Comparison of ENCODE assay signal across 24 mouse cellular contexts in the genomic region with DNA sequence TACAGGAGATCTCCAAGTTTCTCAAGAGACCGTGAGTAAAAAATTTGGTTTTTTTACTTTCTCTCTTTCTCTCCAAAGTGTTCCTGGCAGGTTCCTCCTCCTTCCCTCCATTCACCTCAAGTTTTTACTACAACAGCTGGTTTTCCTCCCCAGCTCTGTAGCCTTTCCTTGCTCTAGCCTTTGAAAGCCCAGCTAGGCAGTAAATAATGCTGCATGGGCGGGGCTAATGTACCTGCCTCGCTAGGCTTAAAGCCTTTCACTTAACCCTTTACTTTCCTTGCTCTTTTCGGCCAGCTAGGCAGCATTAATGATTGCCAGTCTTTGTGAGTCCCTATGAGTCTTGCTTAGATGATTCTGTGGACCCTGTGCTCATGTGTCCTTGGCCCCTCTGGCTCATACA.
A peak's percentile ranks its signal among the peaks of the same experiment; 100 is the strongest.
DNase-seq lines count a peak whose midpoint lies in the region; ATAC-seq and TF ChIP-seq lines count a peak whose summit lies in the region.
"Had no signal": no experiment of that assay in that cellular context is flagged by ENCODE, and none has a peak within 500 bp of the region (broad histone marks: within the 10 kb centered on the region; RNA-seq: fewer than 3 reads in every experiment).

No protein-coding gene starts in this region.

- no peaks in the 10 kb centered on the region for H3K9me3 ChIP-seq in kidney, postnatal 0 days (replicated peaks; ENCODE audit: low read length)
- H3K9me3 ChIP-seq in limb, embryonic 14.5 days (ENCODE audit: control insufficient read depth, low read length): no peaks in the 10 kb centered on the region
- no peaks in the 10 kb centered on the region for H3K9me3 ChIP-seq in midbrain, embryonic 14.5 days (ENCODE audit: control insufficient read depth, low read length)
- H3K9me3 ChIP-seq: embryonic facial prominence, embryonic 15.5 days; forebrain, embryonic 15.5 days; heart, embryonic 12.5 days; hindbrain, embryonic 10.5 days; liver, embryonic 13.5 days; midbrain, embryonic 12.5 days had no signal

- no peak overlapping the region for H3K4me3 ChIP-seq in kidney, postnatal 0 days (replicated peaks; ENCODE audit: low read depth, low read length)
- no peak overlapping the region for H3K4me3 ChIP-seq in limb, embryonic 14.5 days (replicated peaks; ENCODE audit: low read length)
- no peak overlapping the region for H3K4me3 ChIP-seq in midbrain, embryonic 14.5 days (replicated peaks; ENCODE audit: low read depth, low read length)
- H3K4me3 ChIP-seq: embryonic facial prominence, embryonic 15.5 days; forebrain, embryonic 15.5 days; heart, embryonic 12.5 days; hindbrain, embryonic 10.5 days; liver, embryonic 13.5 days; midbrain, embryonic 12.5 days had no signal

- no peaks in the 10 kb centered on the region for H3K27me3 ChIP-seq in kidney, postnatal 0 days (ENCODE audit: insufficient read depth, low read length)
- H3K27me3 ChIP-seq in limb, embryonic 14.5 days (ENCODE audit: control insufficient read depth, insufficient read depth, low read length): no peaks in the 10 kb centered on the region
- H3K27me3 ChIP-seq in midbrain, embryonic 14.5 days (ENCODE audit: control insufficient read depth, insufficient read depth, low read length): no peaks in the 10 kb centered on the region
- H3K27me3 ChIP-seq: embryonic facial prominence, embryonic 15.5 days; forebrain, embryonic 15.5 days; heart, embryonic 12.5 days; liver, embryonic 13.5 days; midbrain, embryonic 12.5 days had no signal

- no peaks in the 10 kb centered on the region for H3K4me1 ChIP-seq in kidney, postnatal 0 days (replicated peaks; ENCODE audit: insufficient read depth, low read length)
- H3K4me1 ChIP-seq in limb, embryonic 14.5 days (ENCODE audit: control insufficient read depth, insufficient read depth, low read length): no peaks in the 10 kb centered on the region; the same call in 1 of the 2 replicates
- no peaks in the 10 kb centered on the region for H3K4me1 ChIP-seq in midbrain, embryonic 14.5 days (ENCODE audit: control insufficient read depth, insufficient read depth, low read length)
- H3K4me1 ChIP-seq: embryonic facial prominence, embryonic 15.5 days; heart, embryonic 12.5 days; hindbrain, embryonic 10.5 days; liver, embryonic 13.5 days; midbrain, embryonic 12.5 days had no signal

- no peak for TF ChIP-seq CTCF in kidney, postnatal 0 days (IDR thresholded peaks at IDR 0.05; ENCODE audit: low read depth)

- DNase-seq in kidney, postnatal 0 days (ENCODE audit: low spot score): peak; percentile 61
- DNase-seq in kidney, adult 18-20 months: no peak
- peak; percentile 2 for DNase-seq in c-Kit-positive CD71-negative TER-119-negative erythroid progenitor cells, embryonic 14.5 days (ENCODE audit: low read depth)
- peak; percentile 81 for DNase-seq in forelimb bud, embryonic 11.5 days (ENCODE audit: low read depth, low spot score)
- DNase-seq in limb, embryonic 14.5 days (ENCODE audit: low spot score): peak; percentile 14
- no peak for DNase-seq in midbrain, embryonic 14.5 days
- DNase-seq in layer of hippocampus, postnatal 25 days (ENCODE audit: extremely low spot score in 1 of 2, low spot score in 1 of 2): no peak
- DNase-seq: adrenal gland, postnatal 25 days; cerebellum, adult 11 months; gastrocnemius, postnatal 10 days; heart, adult 18-20 months; heart, postnatal 10 days; kidney, postnatal 10 days; left cerebral cortex, postnatal 4 days; liver, embryonic 13.5 days; lung, adult 2 months; lung, postnatal 14 days; right cerebral cortex, postnatal 14 days had no signal

- H3K27ac ChIP-seq in kidney, postnatal 0 days: no peak overlapping the region
- H3K27ac ChIP-seq in limb, embryonic 14.5 days (replicated peaks; ENCODE audit: low read depth, low read length): no peak overlapping the region
- H3K27ac ChIP-seq in midbrain, embryonic 14.5 days (replicated peaks; ENCODE audit: low read depth, low read length): no peak overlapping the region
- H3K27ac ChIP-seq: embryonic facial prominence, embryonic 15.5 days; forebrain, embryonic 15.5 days; hindbrain, embryonic 10.5 days; hindbrain, postnatal 0 days; liver, embryonic 13.5 days; midbrain, embryonic 12.5 days had no signal

- H3K9ac ChIP-seq in kidney, postnatal 0 days (ENCODE audit: low read depth, low read length): no peak overlapping the region
- H3K9ac ChIP-seq in limb, embryonic 14.5 days (ENCODE audit: low read depth, low read length, severe bottlenecking): no peak overlapping the region
- H3K9ac ChIP-seq in midbrain, embryonic 14.5 days (replicated peaks; ENCODE audit: low read length): no peak overlapping the region
- H3K9ac ChIP-seq: embryonic facial prominence, embryonic 15.5 days; forebrain, embryonic 15.5 days; heart, embryonic 12.5 days; liver, embryonic 13.5 days; midbrain, embryonic 12.5 days had no signal

- no peaks in the 10 kb centered on the region for H3K36me3 ChIP-seq in kidney, postnatal 0 days (ENCODE audit: insufficient read depth, low read length)
- no peaks in the 10 kb centered on the region for H3K36me3 ChIP-seq in limb, embryonic 14.5 days (ENCODE audit: control insufficient read depth, insufficient read depth, low read length)
- H3K36me3 ChIP-seq in midbrain, embryonic 14.5 days (ENCODE audit: control insufficient read depth, insufficient read depth, low read length): no peaks in the 10 kb centered on the region
- H3K36me3 ChIP-seq: embryonic facial prominence, embryonic 15.5 days; forebrain, embryonic 15.5 days; heart, embryonic 12.5 days; hindbrain, embryonic 10.5 days; liver, embryonic 13.5 days; midbrain, embryonic 12.5 days had no signal

- peak; percentile 59; the same call in 1 of the 2 replicates for ATAC-seq in kidney, postnatal 0 days (replicated peaks; ENCODE audit: low FRiP score, low read depth)
- no peak for ATAC-seq in limb, embryonic 14.5 days (ENCODE audit: low FRiP score, low read depth)
- no peak for ATAC-seq in midbrain, embryonic 14.5 days (ENCODE audit: low FRiP score, low TSS enrichment)
- ATAC-seq: forebrain, embryonic 15.5 days; hindbrain, postnatal 0 days had no signal

- no peak overlapping the region for H3K4me2 ChIP-seq in kidney, postnatal 0 days (ENCODE audit: low read length)
- 0 out of 2 replicates have a peak overlapping the region, but pooled peaks have one; percentile 11 for H3K4me2 ChIP-seq in limb, embryonic 14.5 days (replicated peaks; ENCODE audit: low read depth, low read length, severe bottlenecking)
- no peak overlapping the region for H3K4me2 ChIP-seq in midbrain, embryonic 14.5 days (ENCODE audit: low read length)
- H3K4me2 ChIP-seq: embryonic facial prominence, embryonic 15.5 days; forebrain, embryonic 15.5 days; heart, embryonic 12.5 days; liver, embryonic 13.5 days; midbrain, embryonic 12.5 days had no signal

- no peak for TF ChIP-seq POLR2A in limb, embryonic 14.5 days (IDR thresholded peaks at IDR 0.05; ENCODE audit: borderline replicate concordance, extremely low read depth, insufficient read depth, insufficient read length)

- 23% methylated on average over 4 of the region's 4 CpGs for WGBS in kidney, postnatal 0 days
- 19% methylated on average over 4 of the region's 4 CpGs for WGBS in limb, embryonic 14.5 days
- WGBS in midbrain, embryonic 14.5 days: 45% methylated on average over 4 of the region's 4 CpGs

Comparison
In these comparisons a context has a peak if more than half of its experiments do, and no peak if none do; other contexts are left out.
1. DNase-seq: peak in kidney, postnatal 0 days (single experiment), c-Kit-positive CD71-negative TER-119-negative erythroid progenitor cells, embryonic 14.5 days (single experiment), forelimb bud, embryonic 11.5 days (single experiment) and limb, embryonic 14.5 days (single experiment); none in kidney, adult 18-20 months (single experiment), midbrain, embryonic 14.5 days (single experiment) and layer of hippocampus, postnatal 25 days (0 of 2).